Mouse (Mus musculus) brown adipose tissue, adult 24 weeks (tissue): Measurements from ENCODE around the gene Lrrc3c. TPM values are rescaled to one million over a fixed set of nuclear protein-coding genes. Genes with fewer than 3 reads are reported as not detected.

Experiments used
- H3K27ac ChIP-seq: fragments of 200-500 bp; replicated peaks from 2 replicates; pipeline ENCODE4 v1.5.1; 2012; ENCODE audit warnings: low read depth, mild to moderate bottlenecking, low read length
- H3K4me1 ChIP-seq: fragments of 200-500 bp; 2 replicates; pipeline ENCODE4 v1.6.1; 2012; ENCODE audit warnings: low read length, mixed read lengths; ENCODE audit not compliant: control insufficient read depth, insufficient read depth, insufficient read length
- H3K4me3 ChIP-seq: fragments of 200-500 bp; 2 replicates; pipeline ENCODE4 v1.5.1; 2012; ENCODE audit warnings: low read depth, mild to moderate bottlenecking, low read length, moderate library complexity; ENCODE audit not compliant: insufficient read depth
- polyA plus RNA-seq: library from polyadenylated mRNA; stranded (reverse); fragments of >200 nt; gene quantifications from 2 replicates; pipeline ENCODE4 v1.2.4, GENCODE M21; 2012; ENCODE audit not compliant: missing spikeins, insufficient read depth, insufficient read length

Lrrc3c gene
- polyA plus RNA-seq, 1 experiment: not detected

- no peak overlapping the region for H3K4me3 ChIP-seq
- H3K4me1 ChIP-seq: peaks cover 31% of the 10 kb centered on the region
- peak overlapping the region; percentile 3; the same call in 1 of the 2 replicates for H3K27ac ChIP-seq
These were observed 16.1 kb upstream of the Lrrc3c start for GRCm38 (mm10) chr11:98582030-98582388.

DNA sequence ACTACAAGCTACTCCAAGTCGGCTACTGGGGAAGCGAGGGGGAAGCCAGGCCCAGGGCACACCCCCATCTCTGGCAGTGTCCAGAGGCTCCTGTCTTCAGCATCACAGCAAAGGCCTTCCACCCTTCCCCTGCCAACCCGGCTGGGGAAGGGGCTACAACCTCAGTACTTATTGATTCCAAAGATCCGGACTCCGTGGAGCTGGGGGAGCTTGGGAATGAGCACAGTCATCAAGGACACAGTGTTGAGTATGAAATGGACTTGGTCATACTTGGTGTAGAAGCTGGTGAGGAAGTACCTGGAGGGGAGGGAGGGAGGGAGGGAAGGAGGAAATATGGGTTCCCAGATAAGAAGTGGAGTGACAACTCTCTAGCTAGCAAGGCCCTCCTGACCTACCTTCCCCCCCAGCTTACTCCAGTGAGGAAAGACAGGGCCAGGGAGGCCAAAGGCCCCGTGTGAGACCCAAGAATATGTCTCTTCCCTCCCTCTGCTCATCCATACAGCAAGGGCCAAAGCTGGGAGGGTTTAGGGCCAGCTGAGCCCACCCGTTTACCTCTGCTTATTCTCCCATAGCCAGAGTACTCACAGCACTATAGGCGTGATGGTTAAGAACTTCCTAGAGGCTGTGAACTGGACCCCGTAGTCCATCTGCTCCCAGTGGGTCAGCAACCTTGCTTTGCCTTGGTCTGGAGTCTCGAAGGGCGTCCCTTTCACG, 15.4 kb upstream of the Lrrc3c start:
- Histone ChIP-seq H3K4me3 (no peak overlapping the region), H3K27ac (peak overlapping the region; percentile 68), H3K4me1 (peaks cover 31% of the 10 kb centered on the region)

DNA sequence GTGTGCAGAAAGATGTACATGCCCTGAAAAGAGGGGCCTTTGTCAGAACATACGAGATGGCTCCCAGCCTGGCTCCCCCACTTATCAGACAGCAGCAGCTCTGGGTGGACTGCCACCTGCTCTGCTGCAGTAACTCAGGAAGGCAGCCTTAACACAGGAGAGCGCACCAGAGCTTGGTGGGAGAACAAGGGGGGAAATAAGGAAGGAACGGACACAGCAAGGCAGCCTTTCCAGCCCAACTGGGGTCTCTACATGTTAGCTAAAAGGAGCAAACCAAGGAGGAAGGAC, 14.9 kb upstream of the Lrrc3c start:
- Histone ChIP-seq H3K4me3 (no peak overlapping the region), H3K4me1 (peaks cover 31% of the 10 kb centered on the region), H3K27ac (peak overlapping the region; percentile 68)

- H3K4me1 ChIP-seq: peaks cover 31% of the 10 kb centered on the region
- H3K4me3 ChIP-seq: no peak overlapping the region
- peak overlapping the region; percentile 99 for H3K27ac ChIP-seq
These were observed 14.5 kb upstream of the Lrrc3c start for GRCm38 (mm10) chr11:98583571-98583970.

- Histone ChIP-seq H3K4me1 (peaks cover 31% of the 10 kb centered on the region), H3K4me3 (peak overlapping the region; percentile 37), H3K27ac (peak overlapping the region; percentile 99)
These were observed 13.9 kb upstream of the Lrrc3c start for GRCm38 (mm10) chr11:98584146-98584545.

- Histone ChIP-seq H3K27ac (peak overlapping the region; percentile 99), H3K4me1 (peaks cover 29% of the 10 kb centered on the region), H3K4me3 (peak overlapping the region; percentile 64)
These were observed 13.4 kb upstream of the Lrrc3c start for GRCm38 (mm10) chr11:98584629-98585177.

DNA sequence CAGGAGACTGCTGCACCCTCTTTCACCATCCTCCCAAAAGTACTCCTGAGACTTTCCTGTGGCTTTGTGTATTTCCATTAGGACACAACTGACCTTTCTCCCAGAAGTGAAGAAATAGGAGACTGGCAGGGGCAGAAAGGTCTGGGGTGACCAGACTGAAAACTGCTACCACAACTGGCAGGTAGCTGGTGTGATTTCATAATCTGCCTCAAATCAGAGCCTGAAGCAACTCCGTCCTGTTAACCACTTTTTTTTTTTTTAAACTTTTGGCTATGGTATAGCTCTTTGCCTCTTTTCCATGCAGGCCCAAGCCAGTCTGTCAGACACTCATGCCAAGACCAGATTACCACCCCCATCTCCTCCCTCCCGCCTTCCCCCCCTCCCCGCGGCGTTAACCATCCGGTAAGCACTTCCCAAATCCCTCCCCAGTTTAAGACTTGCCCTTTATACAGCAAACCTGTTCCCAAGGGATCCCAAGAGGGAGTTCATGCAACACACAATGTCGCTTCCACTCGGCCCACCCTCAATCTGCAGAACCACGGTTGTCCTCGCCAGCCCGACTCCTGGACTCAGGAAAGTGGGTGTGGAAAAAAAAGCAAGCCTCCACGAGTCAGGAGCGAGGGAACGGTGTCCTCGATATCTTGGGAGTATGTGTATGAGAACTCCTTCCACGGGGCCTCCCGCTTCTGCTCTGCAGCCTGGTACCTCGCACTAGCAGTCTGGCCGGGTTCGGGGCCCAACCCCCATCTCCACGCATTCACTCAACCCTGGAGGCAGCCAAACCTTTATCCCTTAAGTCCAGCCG, 11.8 kb upstream of the Lrrc3c start:
- H3K4me3 ChIP-seq: peak overlapping the region; percentile 86
- H3K4me1 ChIP-seq: peaks cover 15% of the 10 kb centered on the region
- H3K27ac ChIP-seq: peak overlapping the region; percentile 99

DNA sequence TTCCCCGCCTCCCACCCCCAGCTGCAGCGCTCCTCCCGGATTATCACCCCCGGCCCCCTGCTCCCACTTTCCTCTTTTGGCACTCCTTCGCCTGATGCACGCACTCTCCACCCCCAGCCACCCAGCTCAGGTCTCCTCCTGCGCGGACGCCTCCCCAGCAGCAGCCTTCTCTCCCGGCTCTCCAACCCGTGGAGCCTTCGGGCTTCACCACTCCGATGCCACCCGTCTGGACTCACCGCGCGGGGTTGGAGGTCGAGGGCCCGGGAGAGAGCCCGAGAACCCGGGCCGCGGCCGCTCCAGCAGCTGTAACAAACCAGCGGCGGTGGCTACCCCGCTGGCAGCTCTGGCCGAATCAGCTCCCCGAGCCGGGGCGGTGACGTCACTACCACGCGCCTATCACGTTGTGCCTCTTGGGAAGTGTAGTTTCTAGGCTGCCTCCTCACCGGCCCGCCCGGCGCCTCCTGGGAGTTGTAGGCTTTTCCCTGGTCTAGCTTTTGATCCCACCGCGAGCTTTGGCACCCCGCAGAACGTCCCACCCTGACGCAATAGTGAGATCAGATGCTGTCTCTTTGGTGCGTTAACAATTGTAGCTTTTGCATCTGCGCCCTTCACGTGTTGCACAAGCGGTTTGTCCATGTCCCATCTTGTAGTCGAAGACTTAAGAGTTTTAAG, 11.1 kb upstream of the Lrrc3c start, which contains the start of gene Ormdl3:
TSS of gene Ormdl3 (minus strand) at position 477 of the 672 bp plus-strand sequence.
- H3K27ac ChIP-seq: peak within 1 kb of the TSS; percentile 99
- peak within 1 kb of the TSS; percentile 86 for H3K4me3 ChIP-seq
- peaks cover 8% of the 10 kb centered on the region for H3K4me1 ChIP-seq

DNA sequence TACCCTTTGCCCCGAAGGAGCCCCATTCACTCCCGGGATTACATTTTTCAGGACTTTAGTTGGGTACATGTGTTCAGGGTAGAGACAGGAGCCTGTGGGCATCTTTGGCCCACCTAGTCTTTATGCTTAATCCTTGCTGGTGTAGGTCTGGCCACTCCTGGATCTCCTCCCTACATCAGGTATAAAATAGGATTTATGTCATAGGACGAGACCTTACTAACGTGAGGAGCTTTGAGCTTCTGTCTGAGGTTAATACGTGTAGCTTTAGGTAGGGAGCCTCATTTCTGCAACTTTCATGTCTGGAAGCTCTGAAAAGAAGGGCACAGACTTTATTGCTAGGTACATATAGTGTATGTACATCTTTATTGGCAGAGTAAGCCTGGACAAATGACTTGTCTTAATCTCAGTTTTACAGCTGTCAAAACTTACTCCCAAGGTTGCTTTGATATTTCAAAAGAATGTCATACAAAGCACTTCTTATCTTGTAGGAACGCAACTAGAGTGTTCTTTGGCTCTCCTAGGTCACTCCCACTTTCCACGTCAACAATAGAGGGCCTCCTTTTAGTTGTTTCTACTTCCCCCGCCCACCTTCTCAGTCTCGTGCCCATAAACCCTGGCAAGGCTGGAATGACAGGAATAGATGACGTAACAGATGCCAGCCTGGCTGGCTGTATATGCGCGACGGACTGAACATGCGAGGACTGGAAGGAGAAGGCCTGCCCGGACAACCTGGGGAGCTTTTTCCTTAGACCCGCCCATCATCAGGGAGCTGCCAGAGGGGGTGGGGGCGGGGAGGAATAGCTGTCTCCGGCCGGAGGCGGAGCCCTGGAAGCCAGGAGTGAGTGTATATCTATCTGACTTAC, 10.2 kb upstream of the Lrrc3c start:
- peak overlapping the region; percentile 64 for H3K4me3 ChIP-seq
- peak overlapping the region; percentile 92 for H3K27ac ChIP-seq
- peaks cover 5% of the 10 kb centered on the region for H3K4me1 ChIP-seq

DNA sequence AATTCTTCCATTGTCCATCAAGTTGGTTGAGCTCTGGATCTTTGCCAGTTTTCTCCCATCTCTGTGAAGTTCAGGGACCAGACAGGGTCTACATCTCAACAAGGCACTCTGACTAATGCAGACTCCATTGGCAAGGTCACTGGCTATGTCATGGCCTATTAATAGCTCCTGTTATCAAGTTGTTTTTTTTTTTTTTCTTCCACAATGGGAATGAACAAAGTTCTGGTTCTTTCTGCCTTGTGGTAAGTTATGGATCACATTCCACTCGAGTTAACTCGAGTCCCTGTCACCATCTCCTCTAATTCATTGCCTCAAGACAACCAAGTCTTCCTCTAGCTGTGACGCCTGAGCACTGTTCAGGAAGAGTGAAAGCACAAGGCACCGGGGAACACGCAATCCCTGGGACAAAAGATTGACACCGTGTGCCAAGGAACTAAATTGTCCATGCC, 9.2 kb upstream of the Lrrc3c start:
- Histone ChIP-seq H3K27ac (peak overlapping the region; percentile 92), H3K4me1 (no peaks in the 10 kb centered on the region), H3K4me3 (no peak overlapping the region)

- H3K4me1 ChIP-seq: no peaks in the 10 kb centered on the region
- H3K4me3 ChIP-seq: no peak overlapping the region
- peak overlapping the region; percentile 92 for H3K27ac ChIP-seq
These were observed 8.8 kb upstream of the Lrrc3c start for GRCm38 (mm10) chr11:98589306-98589705.

DNA sequence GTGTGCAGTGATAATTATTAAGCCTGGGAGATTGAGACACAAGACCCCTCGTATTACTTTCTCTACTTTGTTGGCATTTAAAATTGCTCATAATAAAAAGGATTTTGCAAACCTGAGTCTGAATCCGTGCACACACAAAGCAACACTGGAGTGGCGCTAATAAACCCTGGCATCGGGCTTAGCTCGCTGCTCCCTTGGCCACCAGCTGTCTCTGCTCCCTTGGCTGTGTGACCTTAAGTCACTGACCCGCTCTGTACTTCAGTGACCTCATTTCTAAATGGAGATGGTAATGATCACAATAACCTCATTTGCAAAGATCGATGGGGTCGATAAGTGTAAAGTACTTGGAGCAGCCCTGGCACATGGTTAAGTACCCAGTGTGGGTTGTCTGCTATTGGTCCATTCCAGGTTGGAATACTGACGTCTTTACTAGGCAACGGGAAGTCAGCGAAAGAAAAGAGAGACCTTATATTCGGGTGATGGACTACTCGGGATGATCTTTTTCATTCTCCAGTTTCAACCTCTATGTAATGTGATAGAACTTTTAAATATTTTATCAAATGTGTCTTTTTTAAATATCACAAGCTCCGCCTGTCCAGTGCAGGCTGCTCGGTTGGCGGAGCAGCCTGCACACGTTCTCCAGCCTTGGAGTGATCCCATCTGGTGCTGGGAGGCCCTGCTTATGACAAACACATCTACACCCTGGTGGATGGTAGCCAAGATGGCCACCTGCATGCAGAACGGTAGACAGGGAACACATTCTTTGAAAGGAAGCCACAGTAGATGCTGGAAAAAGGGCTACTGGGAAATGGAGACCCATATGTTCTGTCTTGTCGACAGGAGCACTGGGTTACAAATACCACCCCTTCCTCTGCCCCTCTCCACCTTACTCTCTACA, 7.3 kb upstream of the Lrrc3c start:
- no peak overlapping the region for H3K27ac ChIP-seq
- H3K4me3 ChIP-seq: no peak overlapping the region
- no peaks in the 10 kb centered on the region for H3K4me1 ChIP-seq

DNA sequence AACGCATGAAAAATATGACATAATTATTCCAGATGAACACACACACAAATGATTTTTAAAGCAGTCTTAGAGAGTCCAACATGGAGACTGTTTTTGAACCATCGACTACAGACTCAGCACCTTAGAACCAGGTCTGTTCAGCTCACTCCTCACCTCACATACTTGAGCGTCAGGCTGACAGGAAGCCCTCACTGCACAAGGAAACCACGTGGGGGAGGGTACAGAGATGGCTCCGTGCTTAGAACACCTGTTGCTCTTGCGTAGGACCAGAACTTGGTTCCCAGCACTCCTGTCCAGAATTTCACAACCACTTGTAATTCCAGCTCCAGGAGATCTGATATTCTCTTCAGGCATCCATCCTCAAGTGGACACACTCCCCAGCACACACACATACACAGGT, 3.1 kb upstream of the Lrrc3c start:
- H3K27ac ChIP-seq: no peak overlapping the region

DNA sequence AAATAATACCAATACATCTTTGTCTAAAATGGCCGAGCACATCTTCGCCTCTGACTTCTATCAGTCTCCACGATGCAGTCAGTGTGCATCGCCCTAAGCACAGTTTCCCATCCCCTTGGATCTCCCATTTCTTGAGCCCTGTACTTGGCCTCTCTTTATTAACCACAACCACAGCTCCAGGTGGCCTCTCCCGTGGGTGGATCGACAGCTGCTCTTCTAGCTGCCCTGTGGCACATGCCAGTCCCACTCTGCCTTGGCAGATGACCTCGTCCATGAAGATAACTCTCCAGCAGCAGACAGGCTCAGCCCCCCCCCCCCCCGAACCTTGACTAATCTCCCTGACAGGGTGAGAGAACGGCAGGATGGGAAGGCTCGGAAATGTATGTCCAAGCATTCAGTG, 2.6 kb upstream of the Lrrc3c start:
- no peaks in the 10 kb centered on the region for H3K4me1 ChIP-seq
- no peak overlapping the region for H3K27ac ChIP-seq
- H3K4me3 ChIP-seq: no peak overlapping the region

More for the DNA sequence above, 3.1 kb upstream of the Lrrc3c start:
- Histone ChIP-seq H3K4me3 (no peak overlapping the region), H3K4me1 (no peaks in the 10 kb centered on the region)
